In genomic region chr9:58053102-58053501, GRCm38 (mm10) we compare ENCODE assay signal across 9 mouse cellular contexts. TPM values are rescaled to one million over a fixed set of nuclear protein-coding genes. Genes with fewer than 3 reads are reported as not detected.
DNase-seq lines count a peak whose midpoint lies in the region; ATAC-seq and TF ChIP-seq lines count a peak whose summit lies in the region.
"Had no signal": no experiment of that assay in that cellular context is flagged by ENCODE, and none has a peak within 500 bp of the region (broad histone marks: within the 10 kb centered on the region; RNA-seq: fewer than 3 reads in every experiment).

No protein-coding gene starts in this region.

- WGBS in heart, embryonic 12.5 days, result 12% methylated on average over 3 of the region's 3 CpGs
- WGBS in embryonic facial prominence, embryonic 10.5 days, result 15% methylated on average over 3 of the region's 3 CpGs
- 20% methylated on average over 3 of the region's 3 CpGs for WGBS in intestine, postnatal 0 days
- 9% methylated on average over 3 of the region's 3 CpGs for WGBS in limb, embryonic 10.5 days
- 15% methylated on average over 3 of the region's 3 CpGs for WGBS in neural tube, embryonic 13.5 days

- peaks cover 71% of the 10 kb centered on the region for H3K27me3 ChIP-seq in heart, embryonic 12.5 days (replicated peaks)
- peaks cover 69% of the 10 kb centered on the region for H3K27me3 ChIP-seq in embryonic facial prominence, embryonic 10.5 days (replicated peaks; ENCODE audit: low read depth, poor library complexity, severe bottlenecking)
- no peaks in the 10 kb centered on the region for H3K27me3 ChIP-seq in intestine, postnatal 0 days (replicated peaks; ENCODE audit: control insufficient read depth, insufficient read depth, low read length)
- H3K27me3 ChIP-seq in limb, embryonic 10.5 days (ENCODE audit: low read depth, poor library complexity, severe bottlenecking), result peaks cover 59% of the 10 kb centered on the region
- peaks cover 13% of the 10 kb centered on the region for H3K27me3 ChIP-seq in neural tube, embryonic 13.5 days

- no peak overlapping the region for H3K4me2 ChIP-seq in heart, embryonic 12.5 days
- H3K4me2 ChIP-seq in intestine, postnatal 0 days (replicated peaks; ENCODE audit: low read depth), result no peak overlapping the region
- H3K4me2 ChIP-seq in neural tube, embryonic 13.5 days, result no peak overlapping the region
- H3K4me2 ChIP-seq: limb, embryonic 15.5 days had no signal

- H3K9me3 ChIP-seq in heart, embryonic 12.5 days (replicated peaks), result no peaks in the 10 kb centered on the region
- no peaks in the 10 kb centered on the region for H3K9me3 ChIP-seq in embryonic facial prominence, embryonic 10.5 days
- H3K9me3 ChIP-seq in intestine, postnatal 0 days (ENCODE audit: control insufficient read depth), result no peaks in the 10 kb centered on the region
- no peaks in the 10 kb centered on the region for H3K9me3 ChIP-seq in limb, embryonic 10.5 days (replicated peaks)
- H3K9me3 ChIP-seq in neural tube, embryonic 13.5 days, result no peaks in the 10 kb centered on the region
- H3K9me3 ChIP-seq: limb, embryonic 15.5 days had no signal

- no peak overlapping the region for H3K9ac ChIP-seq in heart, embryonic 12.5 days
- no peak overlapping the region for H3K9ac ChIP-seq in intestine, postnatal 0 days (ENCODE audit: low read depth, low read length)
- no peak overlapping the region for H3K9ac ChIP-seq in neural tube, embryonic 13.5 days
- H3K9ac ChIP-seq: limb, embryonic 15.5 days had no signal

- ATAC-seq in heart, embryonic 12.5 days (ENCODE audit: insufficient number of reproducible peaks, low FRiP score), result peak; percentile 43; the same call in 1 of the 2 replicates
- ATAC-seq in intestine, postnatal 0 days, result no peak
- ATAC-seq in neural tube, embryonic 13.5 days (ENCODE audit: low read depth), result no peak

- no peak overlapping the region for H3K27ac ChIP-seq in heart, embryonic 12.5 days (ENCODE audit: poor library complexity, severe bottlenecking)
- peak overlapping the region; percentile 65; the same call in 1 of the 2 replicates for H3K27ac ChIP-seq in embryonic facial prominence, embryonic 10.5 days (replicated peaks)
- no peak overlapping the region for H3K27ac ChIP-seq in intestine, postnatal 0 days (ENCODE audit: low read depth, low read length)
- H3K27ac ChIP-seq in limb, embryonic 10.5 days, result no peak overlapping the region
- H3K27ac ChIP-seq in neural tube, embryonic 13.5 days (replicated peaks), result peak overlapping the region; percentile 57; the same call in 1 of the 2 replicates
- H3K27ac ChIP-seq: limb, embryonic 15.5 days had no signal

- H3K36me3 ChIP-seq in heart, embryonic 12.5 days, result no peaks in the 10 kb centered on the region
- no peaks in the 10 kb centered on the region for H3K36me3 ChIP-seq in embryonic facial prominence, embryonic 10.5 days (replicated peaks)
- H3K36me3 ChIP-seq in intestine, postnatal 0 days (ENCODE audit: control insufficient read depth, insufficient read depth), result no peaks in the 10 kb centered on the region
- H3K36me3 ChIP-seq in limb, embryonic 10.5 days, result no peaks in the 10 kb centered on the region
- H3K36me3 ChIP-seq in neural tube, embryonic 13.5 days, result no peaks in the 10 kb centered on the region
- H3K36me3 ChIP-seq: limb, embryonic 15.5 days had no signal

- peaks cover 39% of the 10 kb centered on the region for H3K4me1 ChIP-seq in heart, embryonic 12.5 days (replicated peaks)
- H3K4me1 ChIP-seq in embryonic facial prominence, embryonic 10.5 days, result peaks cover 69% of the 10 kb centered on the region
- no peaks in the 10 kb centered on the region for H3K4me1 ChIP-seq in intestine, postnatal 0 days (replicated peaks; ENCODE audit: control insufficient read depth, insufficient read depth, low read length)
- H3K4me1 ChIP-seq in limb, embryonic 10.5 days, result peaks cover 26% of the 10 kb centered on the region
- peaks cover 63% of the 10 kb centered on the region for H3K4me1 ChIP-seq in neural tube, embryonic 13.5 days (replicated peaks)

- H3K4me3 ChIP-seq in heart, embryonic 12.5 days, result no peak overlapping the region
- H3K4me3 ChIP-seq in embryonic facial prominence, embryonic 10.5 days, result no peak overlapping the region
- no peak overlapping the region for H3K4me3 ChIP-seq in intestine, postnatal 0 days (ENCODE audit: low read depth, low read length)
- no peak overlapping the region for H3K4me3 ChIP-seq in limb, embryonic 10.5 days
- H3K4me3 ChIP-seq in neural tube, embryonic 13.5 days, result no peak overlapping the region
- H3K4me3 ChIP-seq: limb, embryonic 15.5 days had no signal

- peak; percentile 90 for TF ChIP-seq CTCF in intestine, postnatal 0 days (IDR thresholded peaks at IDR 0.05; ENCODE audit: low read depth)

- DNase-seq in heart, adult 8-10 months (ENCODE audit: low spot score), result no peak
- DNase-seq in T-cell, adult 2 months (ENCODE audit: low spot score), result peak; percentile 37
- peak; percentile 75 for DNase-seq in embryonic facial prominence, embryonic 10.5 days (ENCODE audit: low spot score)
- DNase-seq in limb, embryonic 10.5 days (ENCODE audit: low spot score), result peak; percentile 76
- DNase-seq in thymus, postnatal 10 days (ENCODE audit: low spot score in 2 of 2), result peak; percentile 67 to 82

RNA-seq across cellular contexts. Expression of gene Stra6, which starts 10.5 kb away (rescaled TPM):
- polyA plus RNA-seq in heart, embryonic 12.5 days (2016; fragmentation: Nextera tagmentation; extraction: Ambion mirVana), result 0.78 and 1.00 TPM in 2 replicates
- total RNA-seq in heart, adult 8-10 months (2022), result 1 to 10 TPM in 1 of 4 experiments, under 1 TPM in 3; 0.50 to 1.5 (median 0.67) TPM
- polyA plus RNA-seq in embryonic facial prominence, embryonic 10.5 days (2016; fragmentation: Nextera tagmentation; extraction: Ambion mirVana), result 33.6 and 47.2 TPM in 2 replicates
- polyA plus RNA-seq in intestine, postnatal 0 days (2015; fragmentation: Nextera tagmentation; extraction: Ambion mirVana), result 0.48 and 0.71 TPM in 2 replicates
- 45.3 and 59.9 TPM in 2 replicates for polyA plus RNA-seq in limb, embryonic 10.5 days (2016; fragmentation: Nextera tagmentation; extraction: Ambion mirVana)
- polyA plus RNA-seq in neural tube, embryonic 13.5 days (2015; fragmentation: Nextera tagmentation; extraction: Ambion mirVana), result 47.5 and 48.5 TPM in 2 replicates

RNA-seq across cellular contexts. Expression of gene Cyp11a1, which starts 46.9 kb away (rescaled TPM):
- not detected in 2 replicates for polyA plus RNA-seq in heart, embryonic 12.5 days (2016; fragmentation: Nextera tagmentation; extraction: Ambion mirVana)
- total RNA-seq in heart, adult 8-10 months (2022), result under 1 TPM in 1 of 4 experiments, not detected in 3; 0.27 TPM
- not detected in 2 replicates for polyA plus RNA-seq in embryonic facial prominence, embryonic 10.5 days (2016; fragmentation: Nextera tagmentation; extraction: Ambion mirVana)
- polyA plus RNA-seq in intestine, postnatal 0 days (2015; fragmentation: Nextera tagmentation; extraction: Ambion mirVana), result 4.4 and 7.8 TPM in 2 replicates
- 0.26 TPM in 1 of 2 replicates, not detected in the other for polyA plus RNA-seq in limb, embryonic 10.5 days (2016; fragmentation: Nextera tagmentation; extraction: Ambion mirVana)
- 0.14 and 0.18 TPM in 2 replicates for polyA plus RNA-seq in neural tube, embryonic 13.5 days (2015; fragmentation: Nextera tagmentation; extraction: Ambion mirVana)

Comparison
In these comparisons a context has a peak if more than half of its experiments do, and no peak if none do; other contexts are left out.
1. H3K27ac ChIP-seq: peak in embryonic facial prominence, embryonic 10.5 days (single experiment) and neural tube, embryonic 13.5 days (single experiment); none in heart, embryonic 12.5 days (single experiment), intestine, postnatal 0 days (single experiment) and limb, embryonic 10.5 days (single experiment).
2. RNA of gene Stra6, which starts 10.5 kb away (polyA plus RNA-seq): 45.3 to 59.9 TPM in limb, embryonic 10.5 days, 47.5 to 48.5 TPM in neural tube, embryonic 13.5 days and 33.6 to 47.2 TPM in embryonic facial prominence, embryonic 10.5 days; 0.78 to 1.00 TPM in heart, embryonic 12.5 days and 0.48 to 0.71 TPM in intestine, postnatal 0 days; every median in the first group is over 10 times any median in the second.